Mouse (Mus musculus) MN1 (cell line): ENCODE results near the gene Zfp324.

Source experiments
- DNase-seq: peaks from one replicate; pipeline ENCODE4 v3.0.0-alpha.2; 2016; ENCODE audit warnings: low spot score

Zfp324 gene

DNA sequence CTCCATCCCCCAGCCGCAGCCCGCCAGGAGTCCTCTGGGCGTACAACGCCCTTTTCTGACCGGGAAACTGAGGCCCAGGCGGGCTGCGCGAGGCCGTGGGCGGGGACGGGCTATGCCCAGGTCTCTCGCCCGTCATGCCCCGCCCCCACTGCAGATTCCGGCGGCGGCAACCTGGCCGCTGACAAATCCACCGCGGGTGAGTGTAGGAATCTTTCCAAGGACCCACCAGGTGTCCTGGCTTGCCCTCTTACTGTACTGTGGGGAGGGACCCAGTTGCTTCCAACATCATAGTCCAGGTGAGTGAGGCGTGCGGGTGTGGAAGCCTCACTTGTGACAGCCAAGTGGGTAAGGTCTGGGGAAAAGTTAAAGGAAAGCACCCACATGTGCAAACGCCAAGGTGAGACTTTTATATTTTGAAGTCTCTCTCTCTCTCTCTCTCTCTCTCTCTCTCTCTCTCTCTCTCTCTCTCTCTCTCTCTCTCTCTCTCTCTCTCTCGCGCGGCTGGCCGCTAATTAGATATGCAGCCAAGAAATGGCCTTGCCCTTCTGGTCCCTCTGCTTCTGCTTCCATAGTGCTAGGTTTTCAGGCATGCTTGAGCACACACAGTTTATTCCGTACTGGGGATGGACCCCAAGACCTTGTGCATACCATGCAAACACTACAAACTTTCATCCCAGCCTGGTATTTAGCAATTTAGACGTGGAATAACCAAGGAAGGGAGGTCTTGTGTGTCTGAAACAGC, 637 bp downstream of the Zfp324 start:
- DNase-seq, result peak; percentile 35

DNA sequence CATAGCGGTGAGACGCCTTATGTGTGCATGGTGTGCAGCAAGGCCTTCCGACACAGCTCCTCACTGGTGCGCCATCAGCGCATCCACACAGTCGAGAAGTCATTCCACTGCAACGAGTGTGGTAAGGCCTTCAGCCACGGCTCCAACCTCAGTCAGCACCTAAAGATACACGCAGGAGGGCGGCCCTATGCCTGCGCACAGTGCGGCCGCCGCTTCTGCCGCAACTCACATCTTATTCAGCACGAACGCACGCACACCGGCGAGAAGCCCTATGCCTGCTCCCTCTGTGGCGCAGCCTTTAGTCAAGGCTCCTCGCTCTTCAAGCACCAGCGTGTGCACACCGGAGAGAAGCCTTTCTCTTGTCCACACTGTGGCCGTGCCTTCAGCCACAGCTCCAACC, 5.3 kb downstream of the Zfp324 start:
- DNase-seq, result no peak

DNA sequence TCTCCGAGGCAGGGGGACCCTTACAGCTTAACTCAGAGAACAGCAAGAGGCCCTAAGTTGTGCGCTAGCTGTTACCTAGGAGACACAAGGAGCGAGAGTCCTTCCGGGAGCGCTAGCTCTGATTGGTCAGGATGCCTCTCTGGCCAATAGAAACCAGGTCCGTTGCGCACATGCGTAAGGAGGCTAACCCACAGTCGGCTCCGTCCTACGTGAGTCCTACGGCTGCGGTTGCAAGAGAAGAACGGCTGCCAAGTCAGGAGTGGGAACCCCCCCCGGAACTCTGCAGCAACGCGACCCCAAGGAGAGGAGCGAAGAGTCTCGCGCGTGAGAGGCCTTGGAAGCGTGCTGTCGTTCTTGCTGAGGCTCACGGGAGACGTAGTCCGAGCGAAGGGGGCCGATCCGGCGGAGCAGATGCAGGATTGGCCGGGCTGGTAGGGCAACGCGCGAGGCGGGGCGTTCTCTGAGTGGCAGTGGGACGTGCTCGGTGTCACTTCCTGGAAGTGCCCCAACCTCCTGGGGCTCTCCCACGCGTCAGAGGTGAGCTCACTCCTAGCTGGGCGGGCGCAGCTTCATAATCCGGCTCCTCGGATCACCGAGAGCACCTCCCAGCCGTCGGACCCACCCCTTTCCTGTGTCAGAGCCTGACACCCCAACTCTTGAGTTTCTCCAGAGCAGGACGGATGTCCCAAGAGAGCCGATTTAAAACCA, 12.2 kb downstream of the Zfp324 start, which contains the start of gene Zfp446:
Gene Zfp446, plus strand, starts transcription at position 167 of the 708 bp plus-strand sequence.
- DNase-seq, result peak; percentile 97

DNA sequence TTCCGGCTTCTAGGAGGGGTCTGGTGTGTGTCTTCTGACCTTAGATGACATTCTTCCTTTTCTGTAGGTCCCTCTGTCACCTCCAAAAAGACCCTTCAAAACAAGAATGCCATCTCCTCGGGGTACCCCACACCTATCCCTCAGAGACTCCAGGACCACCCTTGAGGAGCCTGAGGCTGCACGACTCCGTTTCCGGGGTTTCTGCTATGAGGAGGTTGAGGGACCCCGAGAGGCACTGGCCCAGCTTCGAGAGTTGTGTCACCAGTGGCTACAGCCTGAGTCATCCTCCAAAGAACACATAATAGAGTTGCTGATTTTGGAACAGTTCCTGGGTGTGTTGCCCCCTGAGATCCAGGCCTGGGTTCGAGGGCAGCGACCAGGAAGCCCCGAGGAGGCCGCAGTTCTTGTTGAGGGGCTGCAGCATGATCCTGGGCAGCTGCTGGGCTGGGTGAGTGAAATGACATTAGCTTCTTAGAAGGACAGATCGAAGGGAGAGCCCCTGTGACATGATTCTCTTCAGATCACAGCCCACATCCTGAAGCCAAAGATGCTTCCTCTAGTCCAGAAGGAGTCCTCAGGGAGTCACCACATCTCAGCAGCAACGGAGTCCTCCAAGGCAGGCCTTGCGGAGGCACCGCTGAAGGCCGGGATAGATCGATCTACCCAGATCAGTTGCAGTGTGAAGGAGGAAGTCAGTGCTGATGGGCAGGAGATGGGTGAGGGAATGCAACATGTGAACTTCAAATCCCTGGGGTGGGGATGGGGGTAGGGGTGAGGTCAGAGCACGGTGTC, 13.5 kb downstream of the Zfp324 start:
- DNase-seq, result no peak

DNA sequence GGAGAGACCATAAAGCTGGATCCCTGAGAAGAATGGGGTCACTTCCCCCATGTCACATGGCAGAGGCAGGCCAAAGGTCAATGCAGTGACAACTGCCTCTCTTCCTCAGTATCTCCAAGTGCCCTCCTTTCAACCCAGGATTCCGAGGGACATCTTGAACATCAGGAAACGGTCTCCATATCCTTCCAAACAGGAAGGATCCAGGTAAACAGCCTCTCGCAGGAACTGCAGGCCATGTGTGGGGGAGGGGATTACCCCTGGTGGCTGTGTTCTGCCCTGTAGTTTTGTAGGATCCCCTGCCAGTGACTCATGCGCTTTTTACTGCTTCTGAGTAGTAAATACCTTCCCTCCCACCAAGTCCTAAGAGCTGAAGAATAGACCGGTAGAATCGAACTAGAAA, 14.1 kb downstream of the Zfp324 start:
- no peak for DNase-seq

DNA sequence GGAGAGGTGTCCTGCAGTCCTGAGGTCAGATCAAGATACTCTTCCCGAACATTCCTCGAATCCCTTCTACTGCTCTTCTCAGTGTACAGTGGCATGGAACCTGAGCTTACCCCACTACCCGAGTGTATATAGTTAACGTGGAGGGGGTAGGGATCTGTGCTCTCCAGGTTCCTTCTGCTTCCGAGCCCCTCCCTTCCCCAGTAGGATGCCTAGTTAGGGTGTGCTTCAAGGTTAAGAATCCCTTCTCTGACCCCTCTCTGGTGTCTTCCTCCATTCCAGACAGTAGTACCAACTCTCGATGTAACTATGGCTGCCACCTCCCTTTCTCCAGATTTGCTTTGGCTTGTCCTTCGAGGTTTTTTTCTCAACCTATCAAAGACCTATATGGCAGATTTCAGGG, 14.7 kb downstream of the Zfp324 start:
- DNase-seq, result no peak

DNA sequence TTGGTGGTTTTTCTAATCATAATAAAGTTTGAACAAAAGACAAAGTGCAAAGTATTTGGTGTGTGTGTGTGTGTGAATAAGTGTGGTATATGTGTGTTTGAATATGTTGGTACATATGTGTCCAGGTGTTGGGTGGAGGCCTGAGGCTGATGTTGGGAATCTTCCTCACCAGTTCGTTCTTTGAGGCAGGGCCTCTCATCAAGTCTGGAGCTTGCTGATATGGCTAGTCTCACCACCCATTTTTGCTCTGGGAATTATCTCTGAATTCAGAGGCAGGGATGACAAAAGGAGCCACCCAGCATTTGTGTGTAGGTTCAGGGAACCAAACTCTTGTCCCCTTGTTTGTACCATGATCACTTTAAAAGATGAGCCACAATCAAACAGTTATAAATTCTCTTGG, 20.1 kb downstream of the Zfp324 start:
- DNase-seq, result no peak

DNA sequence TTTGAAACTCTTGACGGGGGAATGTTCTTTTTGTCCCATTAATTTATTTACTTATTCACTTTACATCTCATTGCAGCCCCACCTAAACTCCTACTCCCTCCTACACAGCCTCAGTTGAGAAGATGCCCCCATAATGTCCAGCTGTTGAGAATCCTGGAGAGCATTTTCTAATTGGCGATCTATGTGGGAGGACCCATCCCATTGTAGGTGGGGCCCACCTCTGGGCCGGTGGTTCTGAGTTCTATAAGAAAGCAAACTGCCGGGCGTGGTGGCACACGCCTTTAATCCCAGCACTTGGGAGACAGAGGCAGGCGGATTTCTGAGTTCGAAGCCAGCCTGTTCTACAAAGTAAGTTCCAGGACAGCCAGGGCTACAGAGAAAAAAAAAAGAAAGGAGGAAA, 21.3 kb downstream of the Zfp324 start:
- no peak for DNase-seq

DNA sequence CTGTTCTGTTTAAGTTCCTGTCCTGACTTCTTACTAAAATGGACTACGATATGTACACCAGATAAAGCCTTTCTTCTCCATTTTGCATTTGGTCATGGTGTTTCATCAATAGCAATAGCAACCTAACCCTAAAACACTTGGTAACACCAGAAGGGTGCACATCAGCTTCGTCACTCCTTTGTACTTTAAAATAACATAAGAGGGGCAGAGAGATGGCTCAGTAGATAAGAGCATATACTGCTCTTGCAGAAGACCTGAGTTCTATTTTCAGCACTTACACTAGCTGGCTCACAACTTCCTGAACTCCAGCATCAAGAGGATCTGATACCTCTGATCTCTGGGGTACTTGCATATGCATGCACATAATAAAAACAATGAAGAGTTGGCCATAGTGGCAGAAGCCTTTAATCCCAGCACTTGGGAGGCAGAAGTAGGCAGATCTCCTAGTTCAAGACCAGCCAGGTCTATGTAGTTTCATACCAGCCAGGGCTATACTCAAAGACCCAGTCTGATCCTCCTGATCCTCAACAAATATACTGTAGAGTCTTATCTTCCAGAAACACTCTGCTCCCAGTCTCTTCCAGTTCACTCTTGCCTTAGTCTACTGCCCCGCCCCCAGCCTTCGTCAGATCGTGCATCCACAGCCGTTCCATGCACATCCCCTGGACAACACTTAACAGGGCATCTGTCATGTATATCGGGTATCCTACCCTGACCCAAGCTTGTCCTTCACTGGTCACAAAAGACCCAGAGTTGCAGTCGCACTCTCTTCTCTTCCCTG, 22.0 kb downstream of the Zfp324 start:
- no peak for DNase-seq

DNA sequence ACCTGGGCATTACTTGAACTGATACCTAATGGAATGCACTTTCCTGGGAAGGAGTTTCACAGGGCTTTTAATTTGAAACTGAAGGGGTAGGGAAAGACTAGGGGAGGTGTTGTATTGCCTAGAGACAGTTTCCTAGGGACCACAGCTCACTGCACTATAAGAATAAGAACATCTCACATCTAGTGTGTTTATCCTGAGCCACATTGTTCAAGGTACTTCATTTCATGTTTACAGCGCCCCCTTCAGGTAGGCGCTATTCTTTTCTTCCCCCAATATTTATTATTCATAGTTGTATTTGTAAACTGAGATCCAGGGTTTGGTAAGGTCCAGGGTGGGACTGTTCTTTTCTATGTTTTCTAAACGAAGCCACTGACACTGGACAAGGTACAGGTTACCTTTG, 26.6 kb downstream of the Zfp324 start:
- DNase-seq, result no peak

DNA sequence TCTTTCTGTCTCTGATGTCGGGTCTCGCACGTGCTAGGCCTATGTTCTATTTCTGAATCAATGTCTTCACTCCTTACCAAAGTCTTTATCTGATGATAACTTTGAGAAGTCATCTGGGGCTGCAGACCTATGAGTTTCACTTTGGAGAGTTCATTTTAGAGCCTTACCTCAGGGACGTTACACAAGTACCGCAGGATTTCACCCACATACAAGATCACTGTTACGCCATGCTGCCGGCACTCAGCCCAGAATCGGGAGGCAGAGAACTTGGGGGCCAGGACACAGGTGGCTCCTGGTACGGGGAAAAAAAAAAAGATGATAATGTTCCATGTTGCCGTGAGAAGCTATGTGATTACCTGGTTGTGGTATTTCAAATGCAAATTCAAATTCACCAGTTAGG, 27.5 kb downstream of the Zfp324 start:
- no peak for DNase-seq

DNA sequence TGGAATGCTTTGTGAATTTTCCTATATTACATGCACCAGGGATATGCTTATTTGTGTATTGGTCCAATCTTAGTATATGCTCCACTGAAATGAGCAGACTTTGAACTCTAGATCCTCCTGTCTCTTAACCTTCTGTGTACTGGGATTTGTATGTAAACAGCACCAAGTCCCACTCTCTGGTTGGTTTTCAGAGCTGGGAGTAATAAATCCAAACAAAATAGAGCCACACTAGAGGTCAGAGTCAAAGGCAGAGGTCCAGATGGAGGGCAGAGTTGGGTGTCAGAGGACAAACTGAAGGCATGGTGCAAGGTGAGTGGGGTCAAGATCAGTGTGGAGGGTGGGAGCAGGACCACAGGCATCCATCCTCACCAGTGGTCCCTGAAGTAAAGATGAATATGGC, 30.2 kb downstream of the Zfp324 start:
- no peak for DNase-seq

DNA sequence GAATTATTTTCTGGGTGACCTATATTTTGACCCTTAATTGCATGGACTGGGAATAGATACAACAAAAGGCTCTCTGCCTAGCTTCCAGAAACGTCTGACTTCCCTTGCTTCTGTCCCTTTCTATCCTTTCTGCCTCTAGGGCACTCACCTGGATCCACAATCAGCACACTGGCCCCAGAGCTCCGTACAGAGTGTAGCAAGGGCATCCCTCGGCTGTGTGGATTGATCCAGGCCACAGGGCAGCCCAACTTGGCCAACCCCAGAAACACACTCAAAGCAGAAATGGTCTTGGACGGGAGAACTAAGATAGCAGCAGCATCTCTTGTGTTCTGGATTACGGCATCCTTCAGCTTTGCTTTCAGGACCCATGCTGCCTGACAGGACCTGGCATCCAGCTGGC, 31.6 kb downstream of the Zfp324 start:
- DNase-seq, result no peak

DNA sequence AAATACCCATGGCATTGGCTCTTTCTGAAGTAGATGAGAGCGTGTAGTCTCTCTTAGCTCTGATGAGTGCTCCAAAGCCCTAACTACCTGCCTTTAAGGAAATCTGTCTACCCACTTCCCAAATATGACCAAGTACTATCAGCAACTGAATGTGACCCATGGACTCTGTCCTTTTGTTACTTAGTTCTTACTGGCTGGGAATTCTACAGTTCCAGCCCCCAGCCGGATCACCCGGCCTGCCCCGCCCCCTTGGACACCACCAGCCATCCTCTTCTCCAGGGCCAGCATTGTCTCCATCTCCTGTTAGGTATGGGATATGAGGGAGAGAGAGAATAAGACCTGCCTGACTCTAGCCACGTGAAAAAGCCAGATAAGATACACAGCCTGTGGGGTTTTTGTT, 32.4 kb downstream of the Zfp324 start, which contains the start of gene Slc27a5:
Gene Slc27a5, minus strand, starts transcription at position 140 of the 400 bp plus-strand sequence.
- DNase-seq, result no peak

DNA sequence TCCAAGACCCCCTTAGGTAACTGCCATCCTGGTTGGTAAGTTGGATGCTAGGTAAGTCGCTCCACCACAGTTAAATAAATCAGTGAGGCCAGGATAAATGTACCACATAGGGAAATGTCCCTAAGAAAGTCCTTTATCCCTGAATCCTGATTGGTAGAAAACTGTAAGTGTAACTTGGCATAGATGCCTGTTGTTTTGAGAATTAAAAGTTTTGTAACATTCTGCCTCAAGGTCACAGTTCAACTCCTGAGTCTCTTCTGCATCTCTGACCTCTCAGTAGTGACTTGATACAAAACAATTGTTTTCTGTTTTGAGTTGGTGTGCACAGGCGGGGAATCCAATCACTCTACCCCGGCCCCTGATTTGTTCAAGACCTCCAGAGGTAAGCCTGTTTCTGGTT, 33.2 kb downstream of the Zfp324 start, which contains the start of gene Trim28:
Gene Trim28, plus strand, starts transcription at position 264 of the 400 bp plus-strand sequence.
- DNase-seq, result no peak

DNA sequence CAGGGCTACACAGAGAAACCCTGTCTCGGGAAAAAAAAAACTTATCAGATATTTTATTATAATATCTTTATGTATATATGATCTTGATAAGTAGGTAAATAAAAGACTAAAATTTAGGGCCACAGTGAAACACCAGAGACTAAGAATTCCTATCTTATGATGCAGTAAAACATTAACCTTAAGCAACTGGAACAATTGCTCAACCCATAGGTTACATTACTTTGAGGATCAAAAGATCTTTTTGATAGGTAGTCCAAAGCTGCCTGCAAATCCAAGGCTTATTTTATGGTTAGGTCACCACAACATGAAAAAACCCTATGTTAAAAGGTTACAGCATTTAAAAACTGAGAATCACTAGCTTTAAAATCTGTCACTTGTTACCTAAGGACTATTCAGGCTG, 35.9 kb downstream of the Zfp324 start:
- DNase-seq, result no peak

DNA sequence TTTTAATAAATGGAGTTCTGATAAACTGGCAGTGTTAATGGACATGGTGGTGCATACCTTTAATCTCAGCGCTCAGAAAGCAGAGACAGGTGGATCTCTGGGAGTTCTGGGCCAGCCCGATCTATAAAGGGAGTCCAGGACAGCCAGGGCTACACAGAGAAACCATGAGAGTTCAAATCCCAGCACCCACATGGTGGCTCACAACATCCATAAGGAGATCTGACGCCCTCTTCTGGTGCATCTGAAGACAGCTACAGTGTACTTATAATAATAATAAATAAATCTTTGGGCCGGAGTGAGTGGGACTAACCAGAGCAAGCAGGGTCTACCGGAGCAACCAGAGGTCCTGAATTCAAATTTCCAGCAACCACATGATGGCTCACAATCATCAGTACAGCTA, 37.7 kb downstream of the Zfp324 start:
- DNase-seq, result no peak

DNA sequence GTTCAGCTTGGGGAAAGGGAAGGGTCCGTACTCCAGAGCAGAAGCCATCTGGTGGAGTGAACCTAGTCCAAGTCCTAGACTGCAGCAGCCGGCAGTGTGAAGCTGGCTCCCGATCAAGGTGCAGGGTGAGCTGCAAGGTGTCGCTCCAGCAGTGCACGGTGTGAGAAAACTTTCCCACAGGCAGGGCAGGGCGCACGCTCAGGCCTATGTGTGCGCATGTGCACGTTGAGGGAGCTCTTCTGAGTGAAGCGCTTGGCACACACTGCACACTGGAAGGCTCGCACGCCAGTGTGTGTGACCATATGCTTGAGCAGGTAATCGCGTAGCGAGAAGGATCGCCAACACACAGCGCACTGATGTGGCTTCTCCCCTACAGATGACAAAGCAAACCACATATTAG, 40.4 kb downstream of the Zfp324 start:
- no peak for DNase-seq

DNA sequence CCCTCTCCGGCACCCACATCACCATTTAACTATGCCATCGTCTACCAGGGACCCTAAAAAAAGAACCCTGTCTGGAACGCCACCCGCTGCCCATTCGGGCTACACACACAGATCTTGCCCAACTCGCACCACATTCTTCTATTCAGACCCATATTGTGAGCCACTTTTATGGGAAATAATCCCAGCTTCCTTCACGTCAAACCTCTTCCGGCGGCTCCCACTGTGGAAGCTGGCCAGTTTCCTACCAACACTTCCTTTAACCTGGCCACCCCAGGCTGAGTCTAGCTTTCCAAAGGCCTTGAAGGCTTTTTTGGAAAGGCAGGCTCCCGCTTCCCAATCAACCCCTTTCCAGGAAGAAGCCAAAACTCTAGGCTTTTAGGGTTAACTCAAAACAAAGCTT, 40.9 kb downstream of the Zfp324 start:
- no peak for DNase-seq

DNA sequence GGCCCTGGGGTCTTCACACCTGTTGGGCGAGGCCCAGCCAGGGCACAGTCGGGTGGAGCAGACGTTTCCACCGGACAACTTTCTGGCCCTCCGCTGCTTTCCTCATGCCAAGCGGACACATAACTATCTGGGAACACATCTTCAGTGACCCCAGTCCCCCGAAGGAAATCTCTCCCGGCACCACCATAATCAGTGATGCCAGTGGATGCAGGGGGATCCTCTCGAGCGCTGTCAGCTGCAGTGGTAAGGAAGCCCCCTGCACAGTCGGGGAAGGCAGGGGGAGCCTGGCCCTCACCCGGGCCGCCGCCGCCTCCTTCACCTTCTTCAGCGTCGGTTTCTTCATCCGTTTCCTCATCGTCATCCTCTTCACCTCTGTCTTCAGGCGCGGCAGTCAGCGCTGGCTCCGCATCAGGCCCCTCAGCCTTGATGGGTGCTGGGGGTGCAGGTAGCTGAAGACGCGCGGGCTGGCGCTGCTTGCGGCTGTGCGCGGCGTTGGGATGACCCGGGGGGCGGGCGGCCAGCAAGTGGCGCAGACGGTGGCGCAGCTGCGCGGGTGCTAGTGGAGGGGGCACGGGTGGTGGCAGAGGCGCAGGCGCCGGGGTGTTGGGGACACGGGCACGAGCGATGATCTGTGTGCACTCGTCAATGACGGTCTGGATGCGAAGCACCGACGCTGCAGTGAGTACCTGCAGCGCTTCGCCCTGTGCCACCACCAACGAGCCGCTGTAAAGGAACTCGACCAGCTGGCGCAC, 41.9 kb downstream of the Zfp324 start:
- DNase-seq, result no peak
